Mouse (Mus musculus) CD4-positive, CD25-positive, alpha-beta regulatory T cell (primary cell): ENCODE measurements around the gene 4930442H23Rik. TPM values are rescaled to one million over a fixed set of nuclear protein-coding genes. Genes with fewer than 3 reads are reported as not detected.

Experiments used
- polyA plus RNA-seq: library from polyadenylated mRNA; unstranded; fragments of 100-300 nt; shearing (Covaris generic); gene quantifications from one replicate; pipeline ENCODE4 v1.2.1, GENCODE M21; 2017

4930442H23Rik gene
- not detected for polyA plus RNA-seq

DNA sequence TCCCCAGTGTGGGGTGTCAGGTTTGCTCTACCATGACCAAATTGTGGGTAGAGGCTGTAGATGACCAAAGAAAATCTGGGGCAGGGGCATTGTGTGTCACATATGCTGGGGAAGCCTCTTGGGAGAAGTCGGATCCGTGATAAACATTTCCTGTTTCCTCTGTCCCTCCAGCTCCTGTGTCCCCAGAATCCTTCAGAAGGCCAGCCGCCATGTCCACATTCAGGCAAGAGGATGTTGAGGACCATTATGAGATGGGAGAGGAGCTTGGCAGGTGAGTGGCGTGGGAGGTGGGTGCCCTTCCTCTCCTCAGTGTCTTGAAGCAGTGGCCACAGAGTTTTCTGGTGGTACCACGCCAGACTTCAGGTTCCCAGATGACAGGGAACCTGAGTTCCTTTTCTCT is at the start of gene 4930442H23Rik:
Gene 4930442H23Rik (minus strand): TSS at position 45 of the 400 bp plus-strand sequence.

DNA sequence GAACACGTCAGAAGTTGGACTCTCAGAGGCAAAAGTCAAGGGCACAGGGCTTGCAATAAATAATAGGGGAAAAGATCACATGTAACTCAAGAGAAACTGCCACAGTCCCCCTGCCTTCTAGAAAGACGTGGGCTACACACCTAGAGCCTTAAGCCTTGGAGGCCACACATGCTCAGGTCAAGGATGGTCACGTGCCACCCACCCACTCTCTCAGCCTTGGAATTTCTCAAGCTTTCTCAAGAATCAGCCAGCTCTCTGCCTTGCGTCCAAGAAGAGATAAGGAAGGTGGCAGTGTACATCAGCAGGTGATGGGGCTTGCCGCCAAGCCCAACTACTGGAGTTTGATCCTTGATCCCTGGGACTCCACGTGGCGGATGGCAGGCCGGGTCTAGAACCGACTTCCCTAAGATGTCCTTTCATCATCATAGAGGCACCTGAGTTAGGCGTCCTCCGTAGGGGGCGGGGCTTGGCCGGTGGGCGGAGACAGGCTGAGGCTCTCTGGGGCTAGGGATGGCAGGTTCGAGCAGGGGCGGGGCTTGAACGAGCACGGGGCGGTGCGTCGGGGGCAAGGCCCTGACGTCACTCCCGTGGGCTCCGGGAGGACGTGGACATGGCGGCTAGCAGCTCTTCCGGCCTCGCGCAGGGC is 49.1 kb upstream of the 4930442H23Rik start, which contains the start of gene Zfr2:
Gene Zfr2 (plus strand): TSS at position 576 of the 646 bp plus-strand sequence.

DNA sequence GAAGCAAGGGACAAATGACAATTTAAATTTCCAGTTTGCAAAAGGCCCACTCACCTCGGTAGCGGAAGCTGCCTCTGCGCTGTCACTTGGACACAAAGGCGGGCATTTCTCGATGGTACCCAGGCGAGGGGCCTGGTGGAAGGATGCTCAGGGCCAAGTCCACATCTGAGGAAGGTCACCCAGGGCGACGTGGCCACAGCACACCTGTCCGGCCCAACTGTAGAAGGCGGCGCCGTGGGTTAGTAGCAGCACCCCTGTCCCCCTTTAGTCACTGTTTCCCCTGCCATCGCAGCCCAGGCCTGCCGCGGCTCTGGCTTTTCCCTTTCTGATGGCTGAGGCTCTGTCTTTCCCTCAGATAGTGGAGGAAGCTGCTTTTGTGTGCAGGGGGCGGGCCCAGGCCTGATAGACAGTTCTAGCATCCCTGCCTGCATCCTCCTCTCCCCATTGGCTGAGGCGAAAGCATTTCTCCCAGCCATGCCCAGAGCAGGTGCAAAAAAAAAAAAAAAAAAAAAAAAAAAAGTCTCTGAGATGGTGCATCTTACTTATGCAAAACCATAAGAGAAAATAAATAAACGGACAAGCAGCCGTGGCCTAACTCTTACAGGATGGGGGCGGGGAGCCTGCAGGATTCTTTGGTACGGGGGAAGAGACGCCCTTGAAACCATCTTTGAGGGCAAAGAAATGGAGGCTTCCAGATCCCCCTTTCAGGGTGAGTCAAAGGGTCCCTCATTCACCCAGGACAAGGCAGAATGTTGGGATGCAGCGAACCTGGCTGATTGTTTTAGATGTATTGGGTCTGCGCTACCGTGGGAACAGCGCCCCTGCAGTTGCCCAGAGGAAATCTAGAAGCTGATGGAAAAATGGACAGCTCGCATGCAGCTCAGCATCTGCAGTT is 47.0 kb upstream of the 4930442H23Rik start, which contains the start of gene Atcay:
Gene Atcay (minus strand): TSS at position 396 of the 895 bp plus-strand sequence.

DNA sequence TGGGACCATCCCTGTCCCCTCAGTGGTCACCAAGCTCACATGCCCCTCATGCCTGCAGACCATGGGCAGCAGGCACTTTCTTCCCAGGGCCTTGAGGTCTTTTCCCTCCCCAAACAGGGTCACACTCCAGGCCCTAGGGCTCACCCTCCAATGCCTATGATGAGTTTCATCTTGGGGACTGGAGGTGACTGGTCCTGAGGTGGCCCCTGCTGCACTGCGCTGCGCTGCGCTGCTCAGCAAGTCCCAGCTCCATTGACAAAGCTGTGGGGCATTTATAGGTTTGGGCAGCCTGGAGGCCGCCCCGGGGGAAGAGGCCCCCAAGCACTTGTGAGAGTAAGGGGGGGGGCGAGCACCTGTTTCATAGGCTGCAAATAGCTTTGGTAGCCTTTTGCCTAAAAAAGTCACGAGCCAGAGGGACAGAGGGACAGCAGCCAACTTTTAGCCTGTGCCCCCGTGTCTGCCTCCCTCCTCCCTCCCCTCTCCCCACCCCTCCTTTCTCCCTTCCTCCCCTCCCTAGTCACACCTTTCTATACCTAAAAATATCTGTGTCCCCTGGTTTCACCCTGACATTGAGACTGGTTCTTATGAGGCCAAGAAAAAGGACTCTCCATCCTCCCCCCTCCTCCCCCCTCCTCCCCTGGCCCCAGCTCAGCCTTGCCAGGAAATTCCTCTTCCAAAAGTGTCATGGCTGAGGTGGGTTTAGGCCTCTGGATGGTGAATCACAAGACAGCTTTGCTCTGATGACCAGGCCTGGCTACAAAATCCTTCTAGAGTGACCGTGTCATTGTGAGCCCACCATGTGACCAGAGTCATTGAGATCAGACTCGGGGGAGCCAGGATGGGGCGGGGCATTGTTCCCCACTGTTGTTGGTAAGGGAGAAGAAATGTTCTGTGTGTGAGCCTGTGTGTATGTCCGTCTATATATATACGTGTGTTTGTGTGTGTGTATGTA is 18.4 kb upstream of the 4930442H23Rik start, which contains the start of gene Nmrk2:
Gene Nmrk2 (minus strand): TSS at position 245 of the 952 bp plus-strand sequence.

DNA sequence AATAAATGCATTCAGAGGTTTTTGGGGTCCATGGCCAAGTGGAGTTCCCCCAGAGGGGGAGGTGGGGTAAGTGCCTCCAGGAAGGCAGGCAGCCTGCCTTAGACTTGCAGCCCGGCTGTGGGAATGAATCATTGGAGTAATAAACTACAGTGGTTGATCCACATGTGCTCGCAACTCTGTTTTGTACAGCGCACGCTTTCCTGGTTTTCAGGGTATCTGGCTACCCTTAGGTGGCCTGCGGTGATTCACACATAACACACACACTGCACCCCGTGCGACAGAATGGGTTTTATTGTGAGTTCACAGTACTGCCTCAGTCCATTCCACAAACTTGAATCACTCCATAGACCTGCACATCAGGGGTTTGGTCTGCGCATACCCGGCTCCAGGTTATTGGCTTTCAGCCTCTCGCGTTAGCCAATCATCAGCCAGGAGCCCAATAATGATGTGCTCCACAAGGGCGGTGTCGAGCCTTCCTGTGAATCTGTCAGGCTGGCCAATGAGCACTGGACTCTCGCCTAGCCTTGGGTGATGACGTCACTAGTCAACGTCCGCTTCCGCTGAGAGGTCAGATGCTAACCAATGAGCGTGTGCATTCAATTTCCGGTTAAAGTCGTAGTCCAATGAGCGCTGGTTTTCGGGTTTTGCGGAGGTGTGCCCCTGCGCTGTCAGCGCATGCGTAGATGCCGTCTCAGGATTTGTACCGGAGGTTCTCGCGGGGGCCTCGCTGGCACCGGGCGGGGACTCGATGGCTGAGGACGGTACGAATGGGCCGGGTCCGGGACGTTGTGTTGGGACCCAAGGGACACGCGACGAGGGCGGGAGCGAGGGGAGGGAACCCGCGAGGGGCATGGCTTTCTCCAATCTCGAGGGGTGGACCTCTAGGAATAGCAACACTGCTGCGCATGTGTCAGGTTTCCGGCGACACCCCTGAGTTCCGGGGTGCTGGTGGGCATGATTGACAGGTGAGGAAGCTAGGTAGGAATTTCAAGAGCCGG is 1.0 kb downstream of the 4930442H23Rik start, which contains the start of gene Dapk3:
Gene Dapk3 (plus strand): TSS at position 670 of the 998 bp plus-strand sequence.

DNA sequence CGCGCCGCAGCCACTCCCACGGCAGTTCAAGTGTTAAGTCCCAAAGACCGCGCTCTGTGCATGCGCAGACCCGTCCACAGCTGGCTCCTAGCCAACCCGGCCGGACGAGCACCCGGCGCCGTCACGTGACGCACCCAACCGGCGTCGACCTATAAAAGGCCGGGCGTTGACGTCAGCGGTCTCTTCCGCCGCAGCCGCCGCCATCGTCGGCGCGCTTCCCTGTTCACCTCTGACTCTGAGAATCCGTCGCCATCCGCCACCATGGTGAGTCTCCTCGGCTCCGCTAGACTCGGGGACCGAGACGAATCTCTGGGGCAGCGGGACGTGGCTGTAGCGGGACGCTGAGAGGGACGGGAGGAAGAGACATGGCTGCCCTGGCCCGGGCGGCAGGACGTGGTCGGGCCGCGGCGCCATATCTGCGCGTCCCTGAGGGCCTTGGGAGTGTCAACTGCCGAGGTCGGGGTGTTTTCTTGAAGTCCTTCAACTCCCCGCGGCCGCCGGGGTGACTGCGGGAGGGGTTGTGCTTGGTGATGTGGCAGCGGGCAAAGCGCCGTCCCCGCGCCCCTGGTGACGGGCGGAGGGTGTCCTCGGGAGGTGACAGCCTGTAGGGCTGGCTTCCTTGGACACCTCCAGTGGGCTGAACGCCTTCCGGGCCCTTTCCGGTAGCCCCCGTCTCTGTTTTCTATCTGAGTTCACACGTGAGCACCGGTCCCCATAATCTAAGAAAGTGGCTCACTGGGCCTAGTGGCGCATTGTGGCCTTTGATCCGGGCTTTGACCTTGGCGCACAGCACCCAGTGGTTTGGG is 7.0 kb downstream of the 4930442H23Rik start, which contains the start of gene Eef2:
Gene Eef2 (plus strand): TSS at position 166 of the 806 bp plus-strand sequence.

DNA sequence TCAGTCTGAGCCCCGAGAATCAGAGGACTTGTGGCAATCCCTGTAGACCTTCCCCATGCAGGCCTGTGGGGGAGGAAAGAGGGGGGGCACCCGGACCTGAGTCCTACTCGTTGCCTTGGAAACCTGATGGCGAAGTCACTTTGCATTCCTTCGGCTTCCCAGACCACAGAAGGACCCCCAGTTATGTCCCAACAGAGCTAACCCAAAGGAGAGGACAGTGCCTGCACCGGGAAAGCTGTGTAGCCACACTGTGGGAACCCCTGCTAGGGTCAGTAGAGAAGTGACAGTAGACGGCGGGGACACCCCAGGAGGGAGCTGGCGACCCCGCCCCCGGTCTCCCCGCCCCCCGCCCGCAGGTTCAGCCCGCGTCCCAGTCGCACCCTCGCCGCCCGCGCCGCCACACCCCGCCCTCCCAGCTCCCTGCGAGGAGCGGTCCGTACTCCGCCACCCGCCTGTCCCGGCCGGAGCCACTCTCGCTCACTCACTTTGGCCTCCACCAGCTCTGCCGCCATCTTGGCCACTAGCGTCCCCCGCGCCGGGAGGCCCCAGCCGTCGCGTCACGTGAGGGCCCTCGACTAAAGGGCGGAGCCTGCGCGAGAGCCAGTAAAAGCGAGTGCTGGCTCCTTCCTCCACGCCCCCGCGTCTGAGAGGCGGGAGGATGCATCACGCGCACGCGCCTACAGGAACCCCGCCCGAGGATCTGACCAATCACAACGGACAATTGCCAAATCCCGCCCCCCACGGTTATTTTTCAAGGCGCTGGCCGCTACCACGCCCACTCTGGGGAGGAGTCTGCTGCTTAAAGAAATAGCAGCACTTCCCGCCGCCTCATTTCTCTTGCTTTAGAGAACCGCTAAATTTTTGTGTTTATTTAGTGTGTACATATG is 16.2 kb downstream of the 4930442H23Rik start, which contains the start of gene Pias4:
Gene Pias4 (minus strand): TSS at position 724 of the 887 bp plus-strand sequence.

DNA sequence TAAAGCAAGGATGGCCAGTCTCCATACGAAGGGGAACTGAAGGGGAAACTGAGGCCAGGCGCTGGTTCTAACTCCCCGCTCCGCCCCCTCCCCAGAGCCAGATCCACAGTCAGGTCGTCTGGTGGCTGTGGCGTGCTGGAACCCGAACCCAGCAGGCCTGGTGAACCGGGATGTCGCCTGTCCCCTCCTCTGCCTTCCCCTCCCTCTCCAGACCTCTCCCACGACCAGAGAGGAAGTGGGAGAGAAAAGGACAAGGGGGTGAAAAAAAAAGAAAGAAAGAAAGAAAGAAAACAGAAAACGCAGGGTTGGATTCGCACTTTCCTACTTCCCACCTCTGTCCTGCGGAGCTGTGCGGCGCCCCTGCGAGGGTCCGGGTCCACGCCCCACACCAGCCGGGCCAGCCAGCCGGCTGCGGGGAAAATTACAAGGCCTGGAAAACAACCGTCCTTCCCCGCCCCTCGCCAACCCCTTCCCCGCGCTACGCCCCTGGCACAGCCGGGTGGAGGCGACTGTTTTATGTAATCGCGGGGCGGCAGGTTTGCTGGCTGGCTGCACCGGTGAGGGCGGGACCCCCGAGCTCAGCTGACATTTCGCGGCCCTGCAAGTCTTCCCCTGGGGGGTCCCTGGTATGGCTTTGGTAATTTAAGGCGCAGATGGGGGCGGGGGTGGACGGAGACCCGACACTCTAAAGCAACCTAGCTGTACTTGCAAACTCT is 48.5 kb downstream of the 4930442H23Rik start, which contains the start of gene Zbtb7a:
Gene Zbtb7a (plus strand): TSS at position 255 of the 716 bp plus-strand sequence.

Other genes starting within 250 kb of the 4930442H23Rik start
- gene Gng7, start 168.9 kb downstream of the 4930442H23Rik start, polyA plus RNA-seq: 0.23 TPM
- gene Diras1, start 158.2 kb downstream of the 4930442H23Rik start, polyA plus RNA-seq: 0.13 TPM
- gene Slc39a3, start 146.4 kb downstream of the 4930442H23Rik start, polyA plus RNA-seq: 22.2 TPM
- 105 TPM for gene Sgta, start 123.7 kb downstream of the 4930442H23Rik start, polyA plus RNA-seq
- 10.9 TPM for gene Thop1, start 113.8 kb downstream of the 4930442H23Rik start, polyA plus RNA-seq
- gene Creb3l3, start 85.0 kb downstream of the 4930442H23Rik start, polyA plus RNA-seq: 0.28 TPM
- 177 TPM for gene Map2k2, start 77.9 kb downstream of the 4930442H23Rik start, polyA plus RNA-seq
- gene Zbtb7a, start 48.6 kb downstream of the 4930442H23Rik start, polyA plus RNA-seq: 79.4 TPM
- 57.9 TPM for gene Pias4, start 15.9 kb downstream of the 4930442H23Rik start, polyA plus RNA-seq
- 670 TPM for gene Eef2, start 7.2 kb downstream of the 4930442H23Rik start, polyA plus RNA-seq
- 96.8 TPM for gene Dapk3, start 844 bp downstream of the 4930442H23Rik start, polyA plus RNA-seq
- 0.28 TPM for gene Nmrk2, start 18.2 kb upstream of the 4930442H23Rik start, polyA plus RNA-seq
- 3.4 TPM for gene Atcay, start 47.0 kb upstream of the 4930442H23Rik start, polyA plus RNA-seq
- 5.4 TPM for gene Zfr2, start 49.3 kb upstream of the 4930442H23Rik start, polyA plus RNA-seq
- gene Matk, start 69.1 kb upstream of the 4930442H23Rik start, polyA plus RNA-seq: 88.9 TPM
- 106 TPM for gene Mrpl54, start 83.1 kb upstream of the 4930442H23Rik start, polyA plus RNA-seq
- 46.1 TPM for gene Apba3, start 83.1 kb upstream of the 4930442H23Rik start, polyA plus RNA-seq
- gene Tjp3, start 107.7 kb upstream of the 4930442H23Rik start, polyA plus RNA-seq: 17.2 TPM
- 104 TPM for gene Pip5k1c, start 109.1 kb upstream of the 4930442H23Rik start, polyA plus RNA-seq
- gene Cactin, start 137.3 kb upstream of the 4930442H23Rik start, polyA plus RNA-seq: 70.5 TPM
- 73.4 TPM for gene Tbxa2r, start 144.9 kb upstream of the 4930442H23Rik start, polyA plus RNA-seq
- 0.24 TPM for gene Gipc3, start 159.4 kb upstream of the 4930442H23Rik start, polyA plus RNA-seq
- gene Hmg20b, start 166.6 kb upstream of the 4930442H23Rik start, polyA plus RNA-seq: 42.7 TPM
- gene Mfsd12, start 173.6 kb upstream of the 4930442H23Rik start, polyA plus RNA-seq: 6.1 TPM
- gene 4930404N11Rik, start 182.0 kb upstream of the 4930442H23Rik start, polyA plus RNA-seq: 3.2 TPM
- 65.5 TPM for gene Fzr1, start 194.7 kb upstream of the 4930442H23Rik start, polyA plus RNA-seq
- gene Dohh, start 200.6 kb upstream of the 4930442H23Rik start, polyA plus RNA-seq: 44.3 TPM
- gene Gm48551, start 200.6 kb upstream of the 4930442H23Rik start, polyA plus RNA-seq: 5.8 TPM
- gene Gm48552, start 205.2 kb upstream of the 4930442H23Rik start, polyA plus RNA-seq: 0.75 TPM
- 6.1 TPM for gene Smim24, start 209.2 kb upstream of the 4930442H23Rik start, polyA plus RNA-seq